Mouse (Mus musculus) hindbrain, postnatal 0 days (tissue): Measurements from ENCODE around the gene 4931440F15Rik. TPM values are rescaled to one million over a fixed set of nuclear protein-coding genes. Genes with fewer than 3 reads are reported as not detected.

Experiments used
- ATAC-seq: fragments of 200-750 bp; cut with Nextera tagmentation; 2 replicates; pipeline ENCODE4 v1.8.0; 2017; ENCODE audit warnings: mild to moderate bottlenecking, moderate TSS enrichment, moderate library complexity
- DNase-seq: peaks from one replicate; pipeline ENCODE4 v3.0.0-alpha.2; 2015; ENCODE audit warnings: low spot score
- H3K27ac ChIP-seq: fragments of 300-500 bp; sonication (generic); 2 replicates; pipeline ENCODE4 v1.5.1; 2014; ENCODE audit warnings: mild to moderate bottlenecking
- H3K27me3 ChIP-seq: fragments of 300-500 bp; sonication (generic); 2 replicates; pipeline ENCODE4 v1.6.1; 2014; ENCODE audit warnings: low read length, mixed read lengths; ENCODE audit not compliant: insufficient read depth
- H3K36me3 ChIP-seq: fragments of 300-500 bp; sonication (generic); 2 replicates; pipeline ENCODE4 v1.6.1; 2014; ENCODE audit warnings: low read length, mixed read lengths; ENCODE audit not compliant: insufficient read depth
- H3K4me1 ChIP-seq: fragments of 300-500 bp; sonication (generic); 2 replicates; pipeline ENCODE4 v1.6.1; 2014; ENCODE audit warnings: antibody characterized with exemption, low read length, mixed read lengths; ENCODE audit not compliant: insufficient read depth
- H3K4me2 ChIP-seq: fragments of 300-500 bp; sonication (generic); 2 replicates; pipeline ENCODE4 v1.6.1; 2014; ENCODE audit warnings: low read depth, mild to moderate bottlenecking, low read length, moderate library complexity, mixed read lengths
- H3K4me3 ChIP-seq: fragments of 300-500 bp; sonication (generic); 2 replicates; pipeline ENCODE4 v1.5.1; 2014; ENCODE audit warnings: low read length
- H3K9ac ChIP-seq: fragments of 300-500 bp; sonication (generic); replicated peaks from 2 replicates; pipeline ENCODE4 v1.6.1; 2014; ENCODE audit warnings: mild to moderate bottlenecking, low read length, moderate library complexity, mixed read lengths
- H3K9me3 ChIP-seq: fragments of 300-500 bp; sonication (generic); 2 replicates; pipeline ENCODE4 v1.6.1; 2016; ENCODE audit warnings: low read length, mixed read lengths
- CTCF ChIP-seq: IDR thresholded peaks from 2 replicates; pipeline ENCODE4 v1.5.1; 2016; ENCODE audit warnings: antibody characterized with exemption, control low read depth, low read depth
- WGBS: fragments of 180-500 bp; shearing (Covaris S2); extraction: QIAGEN DNeasy Blood & Tissue Kit; methylation state at CpG from one replicate; pipeline ENCODE4 v1.1.7; 2014; 5-methylcytosine and 5-hydroxymethylcytosine counted together
- polyA plus RNA-seq: library from polyadenylated mRNA; unstranded; fragments of >200 nt; fragmentation: Nextera tagmentation; extraction: Ambion mirVana; gene quantifications from 2 replicates; pipeline ENCODE4 v1.2.1, GENCODE M21; 2015
- total RNA-seq: library from RNA; depleted of rRNA; stranded (reverse); fragments of >200 nt; gene quantifications from 2 replicates; pipeline ENCODE4 v1.2.3, GENCODE M21; 2014; rRNA removed

4931440F15Rik gene
- total and polyA plus RNA-seq, 2 experiments from 2014 or later: 0.38 to 0.63 TPM

DNA sequence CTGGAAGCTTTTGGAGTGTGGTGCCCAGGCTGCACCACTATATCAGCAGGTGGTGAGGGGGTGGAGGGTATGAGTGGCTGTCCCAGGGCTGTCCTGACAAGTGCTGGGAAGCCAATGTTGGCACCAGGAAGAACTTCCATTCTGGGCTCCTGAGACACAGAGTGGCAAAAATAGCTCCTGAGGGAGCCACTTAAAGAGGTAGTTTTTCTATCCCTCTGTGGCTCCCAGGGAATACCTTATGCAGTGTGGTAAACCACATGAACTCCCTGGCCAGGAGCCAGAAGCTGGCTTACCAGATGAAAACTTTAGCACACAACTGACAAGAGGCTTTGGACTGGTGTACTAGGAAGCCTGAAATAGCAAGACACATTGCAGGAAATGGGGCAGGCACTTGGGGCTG, 47.5 kb downstream of the 4931440F15Rik start:
- DNase-seq: no peak
- no peak overlapping the region for H3K4me2 ChIP-seq
- no peak overlapping the region for H3K9ac ChIP-seq
- no peaks in the 10 kb centered on the region for H3K27me3 ChIP-seq
- no peak for TF ChIP-seq CTCF
- H3K9me3 ChIP-seq: no peaks in the 10 kb centered on the region
- H3K36me3 ChIP-seq: 0 out of 2 replicates have a peak, but pooled peaks cover 5% of the 10 kb centered on the region
- ATAC-seq: no peak
- no peak overlapping the region for H3K4me3 ChIP-seq
- no peak overlapping the region for H3K27ac ChIP-seq
- no peaks in the 10 kb centered on the region for H3K4me1 ChIP-seq

DNA sequence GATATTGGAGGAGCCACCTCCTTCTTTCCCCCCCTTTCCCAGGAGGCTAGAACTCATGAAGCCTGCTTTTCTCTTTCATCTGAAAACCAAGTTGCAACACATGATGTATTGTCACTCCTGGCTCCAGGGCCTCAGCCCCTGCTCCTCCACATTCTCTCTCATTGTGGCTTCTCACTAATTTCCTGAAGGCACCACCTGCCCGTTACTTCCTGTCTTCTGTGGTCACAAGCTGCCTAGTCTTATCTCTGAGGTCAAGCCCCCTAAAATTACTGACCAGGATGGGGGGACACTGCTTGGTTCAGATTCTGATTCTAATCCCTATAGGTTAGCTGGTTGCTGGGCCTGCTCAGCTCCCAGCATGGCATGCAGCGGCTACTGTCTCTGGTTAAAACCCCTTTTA, 50.7 kb downstream of the 4931440F15Rik start:
- TF ChIP-seq CTCF: no peak
- H3K4me3 ChIP-seq: no peak overlapping the region
- no peaks in the 10 kb centered on the region for H3K36me3 ChIP-seq
- no peaks in the 10 kb centered on the region for H3K27me3 ChIP-seq
- 65% methylated on average over 2 of the region's 2 CpGs for WGBS
- no peak overlapping the region for H3K9ac ChIP-seq
- H3K27ac ChIP-seq: no peak overlapping the region; the same call in 1 of the 2 replicates
- ATAC-seq: no peak; the same call in 1 of the 2 replicates
- H3K4me2 ChIP-seq: no peak overlapping the region
- no peak for DNase-seq
- H3K9me3 ChIP-seq: no peaks in the 10 kb centered on the region
- H3K4me1 ChIP-seq: no peaks in the 10 kb centered on the region

DNA sequence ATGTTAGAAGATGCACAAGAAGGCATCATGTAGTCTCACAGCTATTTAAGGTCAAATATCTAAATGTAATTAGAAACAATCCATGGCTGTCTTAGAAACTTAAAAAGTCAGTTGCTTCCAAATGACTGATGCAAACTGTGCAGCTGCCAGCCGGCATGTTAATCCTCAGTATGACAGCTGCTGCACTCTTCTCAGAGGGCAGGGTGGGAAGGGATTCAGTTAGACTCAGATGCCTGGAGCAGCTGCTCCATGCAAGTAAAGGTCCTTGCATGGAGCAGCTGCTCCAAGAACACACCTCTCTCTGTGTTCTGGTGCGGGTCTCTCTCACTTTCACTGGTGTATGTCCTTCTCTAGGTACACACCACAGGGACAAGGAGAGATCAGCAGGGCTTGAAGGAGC, 51.2 kb downstream of the 4931440F15Rik start:
- Histone ChIP-seq H3K4me3 (no peak overlapping the region), H3K4me2 (no peak overlapping the region), H3K4me1 (no peaks in the 10 kb centered on the region), H3K9ac (no peak overlapping the region), H3K36me3 (no peaks in the 10 kb centered on the region), H3K27me3 (no peaks in the 10 kb centered on the region), H3K9me3 (no peaks in the 10 kb centered on the region), H3K27ac (no peak overlapping the region; the same call in 1 of the 2 replicates)
- 39% methylated on average over 2 of the region's 2 CpGs for WGBS
- ATAC-seq (peak; percentile 80), DNase-seq (peak; percentile 57)
- TF ChIP-seq CTCF: no peak

Other genes starting within 250 kb of the 4931440F15Rik start
- gene Rtn4, start 132.7 kb downstream of the 4931440F15Rik start, total RNA-seq: 243 and 263 TPM in 2 replicates
- gene Rtn4, start 132.7 kb downstream of the 4931440F15Rik start, polyA plus RNA-seq: 130 and 135 TPM in 2 replicates
- gene Eml6, start 200.4 kb upstream of the 4931440F15Rik start, total RNA-seq: 17.9 and 18.0 TPM in 2 replicates
- 4.3 and 4.6 TPM in 2 replicates for gene Eml6, start 200.4 kb upstream of the 4931440F15Rik start, polyA plus RNA-seq